Comparison of ENCODE assay signal across 11 mouse cellular contexts in genomic region chr4:32538987-32539386, GRCm38 (mm10).
DNase-seq lines count a peak whose midpoint lies in the region; ATAC-seq and TF ChIP-seq lines count a peak whose summit lies in the region.
"Had no signal": no experiment of that assay in that cellular context is flagged by ENCODE, and none has a peak within 500 bp of the region (broad histone marks: within the 10 kb centered on the region; RNA-seq: fewer than 3 reads in every experiment).

No protein-coding gene starts in this region.

- no peak for TF ChIP-seq POLR2A in lung, adult 2 months (IDR thresholded peaks at IDR 0.05; ENCODE audit: borderline replicate concordance, extremely low read depth, low read depth, low read length)

- no peak for ATAC-seq in midbrain, embryonic 13.5 days

- H3K27me3 ChIP-seq in heart, embryonic 10.5 days (ENCODE audit: insufficient read depth, poor library complexity, severe bottlenecking): no peaks in the 10 kb centered on the region
- no peaks in the 10 kb centered on the region for H3K27me3 ChIP-seq in midbrain, embryonic 10.5 days (ENCODE audit: low read depth, poor library complexity, severe bottlenecking)
- H3K27me3 ChIP-seq in midbrain, embryonic 13.5 days: no peaks in the 10 kb centered on the region
- H3K27me3 ChIP-seq in limb, embryonic 10.5 days (ENCODE audit: low read depth, poor library complexity, severe bottlenecking): no peaks in the 10 kb centered on the region
- H3K27me3 ChIP-seq: heart, embryonic 13.5 days had no signal

- 77% methylated on average over 11 of the region's 11 CpGs for WGBS in heart, embryonic 10.5 days
- whole genome bisulfite sequencing in midbrain, embryonic 10.5 days: 89% methylated on average over 11 of the region's 11 CpGs
- WGBS in midbrain, embryonic 13.5 days: 87% methylated on average over 11 of the region's 11 CpGs
- WGBS in limb, embryonic 10.5 days: 81% methylated on average over 11 of the region's 11 CpGs
- WGBS in lung, adult 2 months: 84% methylated on average over 11 of the region's 11 CpGs

- no peaks in the 10 kb centered on the region for H3K36me3 ChIP-seq in heart, embryonic 10.5 days
- H3K36me3 ChIP-seq in midbrain, embryonic 10.5 days: no peaks in the 10 kb centered on the region
- no peaks in the 10 kb centered on the region for H3K36me3 ChIP-seq in midbrain, embryonic 13.5 days
- peaks cover 3% of the 10 kb centered on the region; the same call in 1 of the 2 replicates for H3K36me3 ChIP-seq in limb, embryonic 10.5 days
- H3K36me3 ChIP-seq: heart, embryonic 13.5 days had no signal

- peaks cover 35% of the 10 kb centered on the region for H3K4me1 ChIP-seq in heart, embryonic 10.5 days
- H3K4me1 ChIP-seq in midbrain, embryonic 10.5 days: peaks cover 27% of the 10 kb centered on the region
- H3K4me1 ChIP-seq in midbrain, embryonic 13.5 days (replicated peaks): peaks cover 30% of the 10 kb centered on the region
- H3K4me1 ChIP-seq in limb, embryonic 10.5 days: peaks cover 38% of the 10 kb centered on the region
- H3K4me1 ChIP-seq in lung, adult 2 months (ENCODE audit: control insufficient read depth, insufficient read depth, low read length): 0 out of 2 replicates have a peak, but pooled peaks cover 4% of the 10 kb centered on the region

- no peak overlapping the region for H3K27ac ChIP-seq in heart, embryonic 10.5 days
- H3K27ac ChIP-seq in midbrain, embryonic 10.5 days (replicated peaks): 0 out of 2 replicates have a peak overlapping the region, but pooled peaks have one; percentile 42
- no peak overlapping the region for H3K27ac ChIP-seq in midbrain, embryonic 13.5 days
- H3K27ac ChIP-seq in limb, embryonic 10.5 days: peak overlapping the region; percentile 86; the same call in 1 of the 2 replicates
- H3K27ac ChIP-seq: heart, embryonic 13.5 days had no signal

- H3K9ac ChIP-seq in midbrain, embryonic 13.5 days (replicated peaks): no peak overlapping the region; the same call in 1 of the 2 replicates
- H3K9ac ChIP-seq: heart, embryonic 13.5 days; lung, embryonic 14.5 days had no signal

- no peak overlapping the region for H3K4me2 ChIP-seq in midbrain, embryonic 13.5 days (replicated peaks)
- H3K4me2 ChIP-seq: heart, embryonic 13.5 days; lung, embryonic 14.5 days had no signal

- H3K9me3 ChIP-seq in heart, embryonic 10.5 days: no peaks in the 10 kb centered on the region
- H3K9me3 ChIP-seq in midbrain, embryonic 10.5 days (replicated peaks): no peaks in the 10 kb centered on the region
- H3K9me3 ChIP-seq in midbrain, embryonic 13.5 days: no peaks in the 10 kb centered on the region
- H3K9me3 ChIP-seq in limb, embryonic 10.5 days (replicated peaks): no peaks in the 10 kb centered on the region
- H3K9me3 ChIP-seq: heart, embryonic 13.5 days had no signal

- no peak overlapping the region for H3K4me3 ChIP-seq in heart, embryonic 10.5 days
- H3K4me3 ChIP-seq in midbrain, embryonic 10.5 days: no peak overlapping the region
- H3K4me3 ChIP-seq in midbrain, embryonic 13.5 days (replicated peaks): no peak overlapping the region
- no peak overlapping the region for H3K4me3 ChIP-seq in limb, embryonic 10.5 days
- H3K4me3 ChIP-seq in lung, adult 2 months (replicated peaks; ENCODE audit: extremely low read depth, low read depth, low read length): no peak overlapping the region
- H3K4me3 ChIP-seq: heart, embryonic 13.5 days had no signal

- peak; percentile 76 for DNase-seq in heart, adult 11 months
- DNase-seq in heart, embryonic 10.5 days (ENCODE audit: low spot score): no peak
- no peak for DNase-seq in midbrain, embryonic 10.5 days (ENCODE audit: low spot score)
- peak; percentile 61 to 73 for DNase-seq in cerebellum, postnatal 25 days
- no peak for DNase-seq in limb, embryonic 10.5 days (ENCODE audit: low spot score)
- DNase-seq in lung, adult 2 months: no peak
- no peak for DNase-seq in ovary, adult 18-20 months (ENCODE audit: low spot score)
- DNase-seq: gastrocnemius, postnatal 10 days; lung, embryonic 14.5 days had no signal

- no peak for TF ChIP-seq CTCF in lung, adult 2 months (IDR thresholded peaks at IDR 0.05; ENCODE audit: insufficient read depth, low read length)

Comparison
In these comparisons a context has a peak if more than half of its experiments do, and no peak if none do; other contexts are left out.
1. DNase-seq: peak in heart, adult 11 months (single experiment) and cerebellum, postnatal 25 days (2 of 2); none in heart, embryonic 10.5 days (single experiment), midbrain, embryonic 10.5 days (single experiment), limb, embryonic 10.5 days (single experiment), lung, adult 2 months (single experiment) and ovary, adult 18-20 months (single experiment).
2. H3K27ac ChIP-seq: peak in midbrain, embryonic 10.5 days (single experiment) and limb, embryonic 10.5 days (single experiment); none in heart, embryonic 10.5 days (single experiment) and midbrain, embryonic 13.5 days (single experiment).